Comparison of ENCODE assay signal across 15 mouse cellular contexts in the genomic region with DNA sequence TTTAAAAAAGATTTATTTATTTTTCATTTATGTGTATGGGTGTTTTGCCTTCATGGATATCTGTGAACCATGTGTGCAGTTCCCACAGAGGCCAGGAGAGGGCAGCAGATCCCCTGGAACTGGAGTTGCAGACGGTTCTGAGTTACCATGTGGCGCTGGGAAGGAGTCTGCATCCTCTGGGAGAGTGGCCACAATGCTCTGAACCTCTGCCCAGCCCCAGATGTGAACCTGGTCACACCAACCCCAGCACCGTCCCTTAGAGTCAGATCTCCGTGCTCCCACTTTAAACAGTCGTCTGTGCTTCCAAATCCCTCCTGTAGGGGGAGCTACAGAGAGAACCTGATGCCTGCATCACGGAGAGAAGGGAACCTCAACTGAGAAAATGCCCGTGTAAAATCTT.
DNase-seq lines count a peak whose midpoint lies in the region; ATAC-seq and TF ChIP-seq lines count a peak whose summit lies in the region.
"Had no signal": no experiment of that assay in that cellular context is flagged by ENCODE, and none has a peak within 500 bp of the region (broad histone marks: within the 10 kb centered on the region; RNA-seq: fewer than 3 reads in every experiment).

No protein-coding gene starts in this region.

- H3K4me1 ChIP-seq in cerebellum, adult 2 months (ENCODE audit: control insufficient read depth, insufficient read depth, low read length), result no peaks in the 10 kb centered on the region; the same call in 1 of the 2 replicates
- H3K4me1 ChIP-seq in olfactory bulb, adult 2 months (ENCODE audit: control insufficient read depth, insufficient read depth, low read length), result peaks cover 22% of the 10 kb centered on the region

- DNase-seq in cerebellum, adult 2 months, result no peak
- no peak for DNase-seq in cerebellum, adult 9-10 months
- peak; percentile 11 for DNase-seq in kidney, adult 9 months
- DNase-seq in kidney, adult 11 months, result no peak
- peak; percentile 45 for DNase-seq in right cerebral cortex, postnatal 4 days
- no peak for DNase-seq in right cerebral cortex, adult 2 months (ENCODE audit: low spot score in 2 of 2)
- DNase-seq: layer of hippocampus, postnatal 36 days; lung, adult 18-20 months; spleen, adult 18-20 months had no signal

- no peaks in the 10 kb centered on the region for H3K27me3 ChIP-seq in cerebellum, adult 2 months (ENCODE audit: control insufficient read depth, insufficient read depth, low read length)
- H3K27me3 ChIP-seq: Patski had no signal

- WGBS in cerebellum, adult 2 months, result 83% methylated on average over 7 of the region's 7 CpGs
- WGBS in olfactory bulb, adult 2 months, result 82% methylated on average over 7 of the region's 7 CpGs

- no peak for TF ChIP-seq POLR2A in cerebellum, adult 2 months (IDR thresholded peaks at IDR 0.05; ENCODE audit: borderline replicate concordance, insufficient read depth, low read length)
- no peak for TF ChIP-seq POLR2A in olfactory bulb, adult 2 months (IDR thresholded peaks at IDR 0.05; ENCODE audit: insufficient read depth, low read depth, low read length)

- peak; percentile 40; the same call in 1 of the 2 replicates for TF ChIP-seq CTCF in cerebellum, adult 2 months (IDR thresholded peaks at IDR 0.05; ENCODE audit: borderline replicate concordance, insufficient read depth, low read depth, low read length)
- TF ChIP-seq CTCF in olfactory bulb, adult 2 months (IDR thresholded peaks at IDR 0.05; ENCODE audit: insufficient read depth, low read depth, low read length), result peak; percentile 66; the same call in 1 of the 2 replicates

- no peak overlapping the region for H3K4me3 ChIP-seq in cerebellum, adult 2 months (replicated peaks; ENCODE audit: insufficient read depth, low read depth, low read length)
- no peak overlapping the region for H3K4me3 ChIP-seq in olfactory bulb, adult 2 months (ENCODE audit: insufficient read depth, low read depth, low read length)
- H3K4me3 ChIP-seq: midbrain, embryonic 12.5 days; neural tube, embryonic 15.5 days had no signal

- ATAC-seq in megakaryocyte progenitor cell, adult 5-6 weeks (replicated peaks; ENCODE audit: poor library complexity), result no peak
- ATAC-seq: Patski had no signal

- H3K27ac ChIP-seq in cerebellum, adult 2 months (ENCODE audit: insufficient read depth, low read length), result no peak overlapping the region
- H3K27ac ChIP-seq in olfactory bulb, adult 2 months (ENCODE audit: insufficient read depth, low read depth, low read length), result no peak overlapping the region
- H3K27ac ChIP-seq: hindbrain, embryonic 14.5 days; midbrain, embryonic 12.5 days; neural tube, embryonic 15.5 days had no signal

Comparison
In these comparisons a context has a peak if more than half of its experiments do, and no peak if none do; other contexts are left out.
1. DNase-seq: peak in kidney, adult 9 months (single experiment) and right cerebral cortex, postnatal 4 days (single experiment); none in cerebellum, adult 2 months (0 of 2), cerebellum, adult 9-10 months (single experiment), kidney, adult 11 months (single experiment) and right cerebral cortex, adult 2 months (0 of 2).